Mouse (Mus musculus): ENCODE results near the gene Prkx.
A peak's percentile ranks its signal among the peaks of the same experiment; 100 is the strongest.

The Prkx gene

GRCm38 (mm10) chrX:77796238-77796835 is at the start of gene Prkx:
TSS of gene Prkx (minus strand) at chrX:77796278.
- DNase-seq: no peak

- DNase-seq: no peak
Observed at GRCm38 (mm10) chrX:77812031-77812430, 16.0 kb upstream of the Prkx start.

GRCm38 (mm10) chrX:77810608-77811206 is 14.6 kb upstream of the Prkx start:
- DNase-seq: peak; percentile 12

GRCm38 (mm10) chrX:77808602-77809001 is 12.5 kb upstream of the Prkx start:
- peak; percentile 43 for DNase-seq

- no peak for DNase-seq
Observed at GRCm38 (mm10) chrX:77802293-77802692, 6.2 kb upstream of the Prkx start.

GRCm38 (mm10) chrX:77801543-77801942 is 5.5 kb upstream of the Prkx start:
- no peak for DNase-seq

- no peak for DNase-seq
Observed at GRCm38 (mm10) chrX:77799554-77799953, 3.5 kb upstream of the Prkx start.

GRCm38 (mm10) chrX:77797801-77798200 is 1.7 kb upstream of the Prkx start:
- DNase-seq: no peak

GRCm38 (mm10) chrX:77796916-77797315 is 838 bp upstream of the Prkx start:
- DNase-seq: no peak

GRCm38 (mm10) chrX:77795858-77796174 is 262 bp downstream of the Prkx start:
- DNase-seq: peak; percentile 92

- no peak for DNase-seq
Observed at GRCm38 (mm10) chrX:77794962-77795857, 868 bp downstream of the Prkx start.

GRCm38 (mm10) chrX:77788675-77789074 is 7.4 kb downstream of the Prkx start:
- no peak for DNase-seq

GRCm38 (mm10) chrX:77786354-77786753 is 9.7 kb downstream of the Prkx start:
- DNase-seq: no peak

GRCm38 (mm10) chrX:77777822-77778221 is 18.3 kb downstream of the Prkx start:
- DNase-seq: peak; percentile 12

GRCm38 (mm10) chrX:77765153-77765552 is 30.9 kb downstream of the Prkx start:
- no peak for DNase-seq

GRCm38 (mm10) chrX:77744260-77744659 is 51.8 kb downstream of the Prkx start:
- no peak for DNase-seq

GRCm38 (mm10) chrX:77741383-77741782 is 54.7 kb downstream of the Prkx start:
- DNase-seq: peak; percentile 12

GRCm38 (mm10) chrX:77733930-77734536 is 62.0 kb downstream of the Prkx start:
- no peak for DNase-seq

- DNase-seq: peak; percentile 8
Observed at GRCm38 (mm10) chrX:77720298-77720697, 75.8 kb downstream of the Prkx start.
